Mouse (Mus musculus) stomach, postnatal 0 days (tissue): ENCODE results near the gene Ganc.

Experiments
- CTCF ChIP-seq: IDR thresholded peaks from 2 replicates; pipeline ENCODE4 v1.5.1; 2016; ENCODE audit warnings: antibody characterized with exemption, low read depth, mild to moderate bottlenecking, moderate library complexity
- EP300 ChIP-seq: optimal IDR thresholded peaks from 2 replicates; pipeline ENCODE3; 2016; ENCODE audit warnings: antibody characterized with exemption

DNA sequence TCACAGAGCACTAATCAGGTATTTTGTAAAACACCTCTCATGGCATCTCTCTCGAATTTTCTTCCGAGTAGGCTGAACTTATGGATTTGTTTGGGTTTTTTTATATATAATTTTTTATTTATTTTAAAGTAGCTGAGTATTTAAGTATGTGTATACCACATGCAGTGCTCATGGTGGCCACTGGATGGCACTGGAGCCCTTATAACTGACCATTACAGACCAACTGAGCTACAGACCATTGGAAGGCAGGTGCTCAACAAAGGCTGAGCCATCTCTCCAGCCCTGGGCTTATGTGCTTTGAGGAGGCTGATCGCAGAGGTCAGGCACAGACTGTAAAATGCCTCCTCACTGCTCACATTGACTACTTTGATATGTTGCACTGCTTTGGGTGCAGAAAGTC is 74.9 kb downstream of the Ganc start:
- peak; percentile 85 for TF ChIP-seq CTCF
- TF ChIP-seq EP300 = no peak
